Mouse (Mus musculus) MEL-GATA-1-ER (cell line): Measurements from ENCODE around the gene Dvl2.
"Not testable (repeated sequence)": the region's sequence is repeated elsewhere in the genome, so short reads cannot be mapped to it uniquely, and the experiment has no call there.

ENCODE experiments used
- DNase-seq: peaks from one replicate; pipeline ENCODE4 v3.0.0-alpha.2; 2012; ENCODE audit warnings: low read depth; ENCODE audit errors: extremely low read depth

The Dvl2 gene

DNA sequence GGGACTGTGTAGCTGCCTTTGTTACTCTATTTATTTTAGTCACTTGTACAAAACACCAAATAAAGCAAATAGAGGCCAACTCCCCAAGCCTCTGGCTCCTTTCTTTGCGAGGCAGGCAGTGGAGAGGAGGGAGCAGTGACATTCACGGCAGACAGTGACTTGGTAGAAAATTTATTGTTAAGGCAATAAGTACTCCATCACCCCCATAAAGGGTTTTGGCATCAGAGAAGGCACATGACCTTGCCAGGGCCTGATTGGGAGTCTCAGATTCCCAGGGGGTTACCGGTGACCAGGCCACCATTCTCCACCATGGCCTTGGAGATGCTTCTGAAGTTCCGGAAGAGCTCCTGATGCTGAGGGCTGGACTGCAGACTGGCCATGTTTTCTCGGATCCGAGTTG lies 9.6 kb downstream of the Dvl2 start:
- no peak for DNase-seq

DNA sequence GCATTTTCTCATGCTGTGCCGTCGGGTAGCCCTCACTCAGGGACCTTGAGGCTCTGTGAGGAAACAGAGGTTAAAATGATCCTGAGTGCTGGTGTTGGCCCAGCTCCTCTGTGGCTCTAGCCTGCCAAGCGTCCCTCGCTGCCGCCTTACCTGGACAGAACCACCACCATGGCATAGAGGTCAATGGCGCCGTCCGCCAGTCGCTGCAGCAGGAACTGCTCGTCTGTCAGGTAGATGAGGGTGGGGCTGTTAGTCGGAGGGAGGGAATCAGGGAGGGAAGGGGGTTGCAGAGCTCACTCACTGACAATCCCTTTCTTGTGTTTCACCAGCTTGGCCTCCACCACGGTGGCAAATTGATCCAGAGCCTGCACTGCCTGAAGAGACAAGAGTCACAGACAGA lies 10.2 kb downstream of the Dvl2 start:
- DNase-seq: no peak

DNA sequence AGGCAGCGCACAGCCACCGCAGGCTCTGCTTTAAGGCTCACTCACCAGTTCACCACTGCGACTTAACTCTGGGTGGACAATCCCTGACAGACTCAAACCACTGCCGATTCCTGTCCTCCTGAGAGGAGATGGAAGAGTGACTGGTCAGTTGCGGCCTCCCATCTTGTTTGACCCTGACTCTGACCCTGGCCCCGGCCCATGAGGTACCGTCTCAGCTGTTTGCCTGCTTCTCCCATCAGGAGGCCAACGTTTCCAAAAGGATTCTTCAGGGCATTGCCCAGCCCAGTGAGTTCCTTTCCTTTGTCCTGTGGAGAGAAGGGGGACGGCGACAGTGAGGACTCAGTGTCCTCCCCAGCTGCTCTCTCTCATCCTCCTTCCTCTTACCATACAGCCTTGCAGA lies 10.6 kb downstream of the Dvl2 start:
- no peak for DNase-seq

DNA sequence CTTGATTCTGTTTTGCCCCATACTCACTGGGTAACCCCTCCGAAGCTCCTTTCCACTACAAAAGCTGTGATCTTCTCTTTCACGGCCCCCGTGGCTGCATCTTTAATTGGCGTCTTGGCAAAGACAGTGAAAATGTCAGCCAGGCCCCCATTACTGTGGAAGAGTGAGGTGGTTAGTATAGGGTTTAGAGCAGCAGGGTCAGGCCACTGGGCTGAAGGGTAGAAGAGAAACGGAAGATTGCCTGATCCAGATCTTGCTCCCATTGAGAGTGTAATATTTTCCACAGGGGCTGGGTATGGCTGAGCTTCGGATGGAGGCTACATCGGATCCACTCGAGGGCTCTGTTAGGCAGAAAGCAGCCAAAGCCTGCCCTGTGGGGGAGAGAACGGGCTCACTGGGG lies 12.5 kb downstream of the Dvl2 start:
- no peak for DNase-seq

DNA sequence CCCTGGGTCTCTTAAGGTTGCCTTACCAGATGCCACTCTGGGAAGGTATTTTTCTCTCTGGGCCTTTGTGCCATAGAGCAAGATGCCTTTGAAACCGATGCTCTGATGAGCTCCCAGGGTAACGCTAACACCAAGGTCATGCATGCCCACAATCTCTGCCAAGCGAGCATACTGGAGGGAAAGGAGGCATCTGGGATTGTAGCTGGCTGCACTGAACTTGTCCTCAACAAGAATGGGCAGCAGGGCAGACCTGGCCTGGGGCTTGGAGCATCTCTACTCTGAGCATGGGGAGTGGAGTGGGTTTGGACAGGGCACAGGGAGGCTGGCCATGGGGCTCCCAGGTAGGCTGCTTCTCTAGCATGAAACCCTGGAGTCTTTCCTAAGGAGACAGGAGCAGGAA lies 13.0 kb downstream of the Dvl2 start:
- no peak for DNase-seq

DNA sequence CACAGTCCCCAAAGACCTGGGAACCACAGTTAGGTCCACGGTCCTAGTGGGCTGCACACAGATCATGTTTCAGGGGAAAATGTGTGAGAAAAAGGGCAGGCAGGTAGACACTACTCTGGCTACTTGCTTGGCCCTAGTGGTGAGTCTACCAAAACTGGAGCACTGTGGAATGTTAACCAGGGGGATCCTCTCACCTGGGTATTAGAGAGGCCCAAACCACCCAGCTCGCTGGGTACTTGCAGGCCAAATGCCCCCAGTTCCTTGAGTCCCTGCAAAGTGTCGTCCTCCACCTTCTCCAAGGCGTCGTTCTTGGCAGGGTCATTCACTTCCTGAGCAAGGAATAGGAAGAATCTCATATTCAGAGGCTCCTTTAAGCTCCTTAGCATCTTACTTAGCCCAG lies 13.7 kb downstream of the Dvl2 start:
- no peak for DNase-seq

DNA sequence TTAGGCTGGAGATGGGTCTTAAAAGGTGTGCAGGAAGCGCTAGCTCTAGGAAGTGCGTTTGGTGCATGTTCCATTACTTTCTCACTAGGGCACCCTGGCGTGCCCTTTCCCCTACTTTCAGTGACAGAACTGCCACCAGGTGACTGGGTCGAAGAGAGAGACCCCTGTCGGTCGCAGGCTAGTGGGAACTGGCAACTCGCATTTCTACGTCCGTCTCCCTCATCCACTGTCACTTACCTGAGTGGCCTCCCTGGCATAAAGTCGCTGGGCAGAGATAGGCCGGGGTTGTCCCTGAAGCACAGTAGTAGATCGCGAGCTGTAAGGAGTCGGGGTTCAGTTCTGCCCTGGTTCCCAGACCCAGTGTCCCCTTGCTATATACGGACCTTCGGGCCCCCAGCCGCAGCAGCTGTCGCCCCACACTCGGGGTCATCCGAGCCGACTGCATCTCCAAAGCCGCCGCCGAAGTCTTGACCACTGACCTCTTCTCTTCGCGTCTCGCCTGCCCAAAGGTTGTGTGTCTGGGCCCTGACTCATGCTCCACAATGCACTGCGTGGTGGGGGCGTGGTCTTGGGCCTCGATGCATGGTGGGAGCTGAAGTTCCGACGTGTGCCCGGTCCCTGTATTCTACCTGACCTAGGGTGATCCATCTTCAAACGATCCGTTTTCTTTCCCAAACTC lies 14.6 kb downstream of the Dvl2 start, which contains the start of gene Acadvl:
Gene Acadvl (minus strand): TSS at position 532 of the 679 bp plus-strand sequence.
- no peak for DNase-seq

DNA sequence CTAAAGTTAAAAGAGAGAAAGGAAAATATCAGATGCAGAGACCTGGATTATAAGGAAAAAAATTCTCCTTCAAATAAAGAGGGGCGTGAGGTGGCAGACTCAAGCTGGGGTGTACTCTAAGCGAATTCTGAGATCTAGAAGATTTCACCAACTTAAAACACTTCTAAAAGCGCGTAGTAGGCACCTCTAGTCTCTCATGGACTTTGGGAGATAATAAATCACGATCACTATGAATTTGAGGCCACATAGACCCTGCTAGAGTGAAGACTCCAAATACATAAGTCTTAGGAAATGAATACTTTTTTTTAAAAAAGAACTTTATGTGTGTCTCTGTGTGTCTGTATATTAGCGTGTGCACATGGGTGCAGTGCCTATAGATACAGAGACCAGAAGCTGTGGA lies 15.3 kb downstream of the Dvl2 start:
- DNase-seq: no peak

DNA sequence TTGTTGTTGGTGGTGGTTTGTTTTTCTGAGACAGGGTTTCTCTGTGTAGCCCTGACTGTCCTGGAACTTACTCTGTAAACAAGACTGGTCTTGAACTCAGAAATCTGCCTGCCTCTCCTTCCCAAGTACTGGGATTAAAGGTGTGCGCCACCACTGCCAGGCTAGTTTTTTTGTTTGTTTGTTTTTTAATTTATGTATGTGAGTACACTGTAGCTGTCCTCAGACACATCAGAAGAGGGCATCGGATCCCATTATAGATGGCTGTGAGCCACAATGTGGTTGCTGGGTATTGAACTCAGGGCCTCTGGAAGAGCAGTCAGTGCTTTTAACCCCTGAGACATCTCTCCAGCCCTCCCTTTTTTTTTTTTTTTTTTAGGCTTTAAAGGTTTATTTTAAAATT lies 15.8 kb downstream of the Dvl2 start:
- DNase-seq: not testable (repeated sequence)

DNA sequence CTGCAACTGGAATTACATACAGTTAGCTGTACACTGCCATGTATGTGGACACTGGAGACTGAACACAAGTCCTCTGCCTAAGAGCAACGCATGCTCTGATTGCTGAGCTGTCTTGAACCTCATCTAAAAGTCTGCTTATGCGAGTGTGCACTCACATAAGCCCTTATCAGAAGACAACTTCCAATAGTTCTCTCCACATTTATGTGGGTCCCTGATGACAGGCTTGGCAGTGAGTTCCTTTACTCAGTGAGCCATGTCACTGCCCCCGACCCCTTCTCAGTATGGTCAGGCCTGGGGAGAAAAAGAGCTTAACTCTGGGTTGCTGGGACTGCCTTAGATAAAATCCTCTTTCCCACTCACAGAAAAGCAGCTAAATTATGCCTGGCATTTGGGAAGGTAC lies 16.3 kb downstream of the Dvl2 start, which contains the start of gene Dlg4:
Gene Dlg4 (plus strand): TSS at position 274 of the 400 bp plus-strand sequence.
- no peak for DNase-seq

DNA sequence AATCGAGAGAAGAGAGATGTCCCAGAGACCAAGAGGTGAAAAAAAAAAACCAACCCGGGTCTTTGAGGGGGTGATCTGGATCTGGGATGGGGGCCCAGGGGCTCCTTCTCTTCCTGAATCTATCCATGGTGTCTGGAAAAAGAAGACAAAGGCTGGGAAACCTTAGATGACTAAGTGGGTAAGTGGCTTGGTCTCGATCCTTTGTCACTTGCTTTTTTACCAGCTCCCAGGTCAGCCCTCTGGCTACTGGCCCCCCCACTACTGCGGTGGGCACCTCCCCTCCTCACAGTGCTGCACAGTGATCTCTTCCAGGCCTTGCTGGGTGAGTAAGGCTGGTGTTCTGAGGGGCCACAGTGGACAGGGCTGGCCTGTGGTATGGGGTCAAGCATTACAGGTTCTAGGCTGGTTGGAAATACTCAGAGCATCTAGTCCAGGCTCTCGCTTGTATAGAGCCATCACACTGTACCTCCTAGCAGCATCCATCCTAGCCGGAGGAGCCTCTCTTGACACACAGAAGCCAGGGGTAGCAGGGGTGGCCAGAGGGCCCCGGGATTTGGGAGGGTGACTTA lies 16.9 kb downstream of the Dvl2 start:
- DNase-seq: no peak

DNA sequence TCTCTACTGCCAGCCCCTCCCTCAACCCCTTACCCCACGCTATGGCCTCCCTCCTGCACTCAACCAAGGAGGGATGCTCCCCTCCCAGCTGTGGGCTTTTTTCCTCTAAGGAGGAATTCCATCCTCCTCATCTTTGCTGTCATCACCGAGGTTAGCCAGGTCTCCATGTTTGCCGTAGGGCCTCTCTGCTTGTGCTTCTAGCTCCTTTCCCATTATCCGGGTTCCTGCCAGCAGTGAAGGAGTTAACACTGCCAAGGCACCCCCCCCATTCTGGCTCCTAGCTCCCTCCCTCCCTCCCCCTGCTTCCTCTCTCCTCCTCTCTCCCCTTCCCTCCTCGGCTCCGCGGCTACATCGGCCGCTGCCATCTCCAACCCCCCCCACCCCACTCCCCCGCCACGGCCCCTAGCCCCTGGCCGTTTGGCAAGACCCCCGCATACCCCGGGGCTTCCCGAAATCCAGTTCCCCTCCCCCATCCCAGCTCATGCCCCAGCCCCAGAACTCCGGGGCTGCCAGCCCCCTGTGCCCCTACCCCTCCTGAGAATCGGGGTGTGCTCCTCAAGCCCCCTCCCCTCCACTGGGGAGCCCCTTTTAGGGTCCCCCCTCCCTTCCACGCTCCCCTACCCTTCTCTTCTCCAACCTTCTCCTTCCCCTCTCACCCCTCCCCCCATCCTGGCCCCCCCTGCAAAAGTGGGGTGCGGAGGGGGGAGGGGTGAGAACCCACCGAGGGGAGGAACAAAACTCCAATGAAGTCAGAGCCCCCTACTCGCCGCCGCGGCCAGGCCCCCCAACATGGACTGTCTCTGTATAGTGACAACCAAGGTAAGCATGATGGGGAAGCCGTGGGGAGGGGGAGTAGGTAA lies 18.0 kb downstream of the Dvl2 start:
- DNase-seq: no peak

DNA sequence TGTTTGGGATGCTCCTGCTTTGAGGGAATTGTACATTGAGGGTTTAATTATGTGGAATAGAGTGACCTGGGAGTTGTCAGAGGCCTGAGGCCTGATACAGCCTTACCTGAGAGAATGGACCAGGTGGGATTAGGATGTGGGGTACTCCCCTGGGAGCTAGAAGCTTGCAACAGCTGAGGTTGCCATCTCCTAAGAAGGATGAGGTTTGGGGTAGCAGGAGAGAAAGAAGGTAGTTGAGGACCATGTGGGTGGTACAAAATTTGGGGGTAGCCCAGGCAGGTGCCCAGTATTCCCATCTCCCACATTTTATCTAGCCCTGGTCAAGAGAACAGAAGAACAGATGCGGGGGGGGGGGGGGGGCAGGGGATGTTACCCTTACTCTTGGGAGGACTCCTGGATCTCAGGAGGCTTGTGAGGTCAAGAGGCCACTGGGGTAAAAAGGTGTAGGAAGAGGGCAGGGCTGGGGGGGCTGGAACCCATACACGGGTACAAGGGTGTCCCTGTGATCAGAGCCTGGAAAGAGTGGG lies 19.2 kb downstream of the Dvl2 start:
- no peak for DNase-seq

DNA sequence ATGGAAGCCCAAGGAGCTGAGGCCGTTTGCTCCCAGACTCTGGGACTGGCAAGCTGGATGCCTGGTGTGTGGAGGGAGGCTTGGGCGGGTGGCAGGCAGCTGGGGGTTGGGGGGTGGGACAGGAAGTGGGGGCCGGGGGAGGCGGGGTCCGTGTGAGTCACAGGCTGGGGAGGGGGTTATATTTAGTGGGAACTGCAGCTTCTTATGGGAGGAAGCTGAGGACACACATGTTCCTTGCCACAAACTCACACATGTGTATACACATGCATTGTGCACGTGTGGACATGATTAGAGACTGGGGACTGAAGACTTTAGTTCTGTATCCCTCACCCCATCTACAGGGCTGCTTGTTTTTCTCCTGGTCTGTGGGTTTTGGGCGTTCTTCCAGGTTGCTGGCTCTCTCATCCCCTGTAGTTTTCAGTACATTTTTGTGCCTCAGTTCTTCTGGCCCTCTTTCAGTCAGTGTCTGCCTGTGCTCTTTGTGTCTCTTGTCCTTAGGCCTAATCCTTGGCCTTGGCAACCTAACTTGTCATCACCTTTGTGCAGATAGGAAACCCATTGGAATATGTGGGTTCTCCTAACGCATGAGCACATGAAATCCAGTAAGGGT lies 19.7 kb downstream of the Dvl2 start:
- no peak for DNase-seq

DNA sequence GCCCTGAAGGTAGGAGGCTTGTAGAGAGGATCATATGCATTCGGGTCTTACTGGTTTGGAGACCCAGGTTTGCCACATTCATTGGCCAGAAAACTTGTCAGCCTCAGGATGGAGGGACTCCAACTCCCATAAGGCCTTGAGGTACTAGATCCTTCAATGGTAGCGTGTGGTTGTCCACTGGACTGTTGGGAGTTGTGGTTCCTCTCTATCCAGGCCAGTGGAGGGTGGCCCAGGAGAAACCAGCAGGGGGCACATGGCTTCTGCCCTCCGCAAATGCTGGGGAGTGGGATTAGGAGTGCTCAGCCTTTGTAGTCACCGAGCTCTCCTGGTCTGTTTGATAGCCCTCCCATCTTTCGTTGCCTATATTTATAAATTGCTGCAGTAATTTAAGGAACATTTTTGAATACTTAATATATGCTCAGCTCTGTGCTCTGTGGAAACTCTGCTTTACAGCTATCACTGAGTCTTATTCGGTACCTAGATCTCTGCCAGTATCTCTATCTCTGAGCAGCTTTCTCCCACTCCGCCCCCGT lies 20.4 kb downstream of the Dvl2 start:
- DNase-seq: peak; percentile 85

DNA sequence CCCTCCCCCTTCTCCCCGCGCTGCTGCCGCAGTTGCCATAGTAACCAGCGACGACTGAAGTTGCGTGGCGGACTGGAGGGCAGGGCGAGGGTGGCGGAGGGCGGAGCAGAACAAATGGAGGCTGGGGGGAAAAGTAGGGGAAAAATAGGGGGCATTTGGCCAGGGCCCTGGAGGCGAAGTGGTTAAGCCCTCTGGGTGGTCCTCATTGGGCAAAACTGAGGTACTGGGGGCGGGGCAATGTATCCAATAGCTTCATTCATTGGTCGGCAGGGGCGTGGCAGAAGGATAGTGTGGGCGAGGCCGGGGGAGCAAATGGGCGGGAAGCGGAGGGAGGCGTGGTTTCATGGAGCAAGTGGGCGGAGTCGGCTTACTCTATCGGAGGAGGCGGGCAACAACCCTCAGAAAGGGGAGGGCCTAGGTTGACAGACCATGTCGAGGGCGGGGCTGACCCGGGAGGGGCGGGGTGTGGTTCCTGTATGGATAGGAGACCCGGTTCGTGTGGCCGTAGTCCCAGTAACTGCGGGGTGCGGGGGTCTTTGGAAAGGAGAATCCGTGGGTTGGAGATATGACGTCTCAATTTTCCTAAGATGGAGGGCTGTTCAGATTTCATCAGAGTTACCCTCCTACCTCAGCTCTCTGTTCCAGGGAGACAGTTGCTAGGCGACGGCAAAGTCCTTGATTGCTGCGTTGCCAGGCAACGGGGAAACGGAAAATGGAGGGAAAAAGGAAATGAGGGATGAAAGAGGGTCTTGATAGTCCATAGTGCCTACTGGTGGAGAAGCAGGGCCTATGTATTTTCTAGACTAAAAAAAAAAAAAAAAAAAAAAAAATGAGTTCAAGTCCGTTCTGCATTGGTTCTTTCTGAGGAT lies 21.1 kb downstream of the Dvl2 start:
- DNase-seq: peak; percentile 82

DNA sequence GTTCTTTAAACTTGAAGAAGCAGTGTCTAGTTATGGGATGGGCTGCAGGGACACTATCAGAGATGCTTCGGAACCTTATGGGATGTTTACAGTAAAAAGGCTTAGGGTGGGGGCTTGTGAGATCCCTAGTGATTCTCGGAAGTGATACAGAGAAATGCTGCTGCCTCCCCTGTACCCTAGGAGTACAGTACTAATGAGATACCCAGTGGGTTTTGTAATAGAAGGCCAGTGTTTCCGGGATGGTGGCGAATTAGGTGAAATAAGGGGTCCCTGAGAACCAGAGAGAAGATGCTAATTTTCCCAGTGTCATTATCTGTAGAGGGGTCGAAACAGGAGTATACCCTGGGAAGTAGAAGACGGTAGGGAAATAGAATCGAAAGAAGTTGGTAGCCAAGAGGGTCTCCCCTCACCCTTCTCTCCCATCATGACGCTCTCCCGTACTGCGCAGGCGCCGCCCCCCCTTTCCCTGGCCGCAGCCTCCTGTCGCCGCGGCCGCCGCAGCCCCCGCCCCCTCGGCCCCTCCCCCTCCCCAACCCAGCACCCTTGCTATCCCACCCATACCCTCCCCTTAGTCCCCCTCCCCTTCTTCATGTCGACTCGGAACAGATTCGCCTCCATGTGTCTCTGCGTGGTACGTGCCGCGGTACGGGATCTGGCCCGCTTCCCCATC lies 23.2 kb downstream of the Dvl2 start:
- DNase-seq: no peak

DNA sequence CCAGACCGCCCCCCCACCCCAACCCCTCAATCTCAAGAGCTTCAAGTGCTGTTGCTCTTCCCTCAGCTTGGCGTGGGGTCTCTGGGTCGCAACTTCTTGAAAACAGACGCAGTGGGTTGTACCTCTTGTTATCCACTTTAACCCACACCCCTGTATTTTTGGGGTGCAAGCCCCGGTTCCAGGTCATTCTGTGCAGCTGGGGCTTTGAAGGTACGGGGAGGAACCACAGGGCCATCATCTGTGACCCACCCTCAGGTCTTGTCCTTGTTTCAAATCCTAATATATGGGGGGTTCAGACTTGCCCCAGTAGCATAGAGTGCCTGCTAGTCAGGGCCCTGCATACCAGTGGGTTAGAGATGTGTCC lies 23.7 kb downstream of the Dvl2 start:
- no peak for DNase-seq

DNA sequence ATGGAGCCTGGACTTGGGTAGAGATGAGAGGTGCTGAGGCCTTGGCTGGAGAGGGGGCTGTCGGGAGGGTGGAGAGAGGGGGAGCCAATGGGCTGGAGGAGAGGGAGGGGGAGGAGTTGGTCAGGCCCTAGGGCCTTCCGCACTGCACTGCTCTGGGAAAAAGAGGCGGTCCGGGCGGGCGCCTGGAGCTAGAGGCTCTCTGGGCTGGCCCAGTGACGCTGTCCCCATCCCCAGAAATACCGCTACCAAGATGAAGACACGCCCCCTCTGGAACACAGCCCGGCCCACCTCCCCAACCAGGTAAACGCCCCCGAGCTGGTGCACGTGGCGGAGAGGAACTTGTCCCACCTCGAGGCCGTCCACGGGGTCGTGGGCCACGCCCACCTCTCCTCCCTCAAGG lies 26.3 kb downstream of the Dvl2 start:
- DNase-seq: no peak

DNA sequence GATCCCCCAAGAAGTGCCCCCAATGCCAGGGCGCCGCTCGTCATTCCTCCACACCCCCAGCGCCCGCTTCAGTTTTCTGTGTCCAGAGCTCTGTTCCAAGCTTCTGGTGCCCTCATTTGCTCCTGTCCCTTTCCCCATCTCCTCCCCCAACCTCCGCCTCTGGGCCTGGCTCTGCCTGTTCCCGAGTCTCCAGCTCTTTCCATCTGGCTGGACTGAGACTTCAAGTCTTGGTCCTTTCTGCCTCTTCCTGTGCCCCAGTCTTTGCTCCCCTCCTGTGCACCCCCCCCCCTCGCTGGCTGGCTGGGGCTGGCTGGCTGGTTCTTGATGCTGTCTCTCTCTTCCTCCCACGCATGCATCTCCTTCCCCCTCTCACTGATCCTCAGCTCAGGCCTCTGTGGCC lies 27.0 kb downstream of the Dvl2 start:
- no peak for DNase-seq
